Mouse (Mus musculus): Measurements from ENCODE around the gene Mrpl10.

Mrpl10 gene

DNA sequence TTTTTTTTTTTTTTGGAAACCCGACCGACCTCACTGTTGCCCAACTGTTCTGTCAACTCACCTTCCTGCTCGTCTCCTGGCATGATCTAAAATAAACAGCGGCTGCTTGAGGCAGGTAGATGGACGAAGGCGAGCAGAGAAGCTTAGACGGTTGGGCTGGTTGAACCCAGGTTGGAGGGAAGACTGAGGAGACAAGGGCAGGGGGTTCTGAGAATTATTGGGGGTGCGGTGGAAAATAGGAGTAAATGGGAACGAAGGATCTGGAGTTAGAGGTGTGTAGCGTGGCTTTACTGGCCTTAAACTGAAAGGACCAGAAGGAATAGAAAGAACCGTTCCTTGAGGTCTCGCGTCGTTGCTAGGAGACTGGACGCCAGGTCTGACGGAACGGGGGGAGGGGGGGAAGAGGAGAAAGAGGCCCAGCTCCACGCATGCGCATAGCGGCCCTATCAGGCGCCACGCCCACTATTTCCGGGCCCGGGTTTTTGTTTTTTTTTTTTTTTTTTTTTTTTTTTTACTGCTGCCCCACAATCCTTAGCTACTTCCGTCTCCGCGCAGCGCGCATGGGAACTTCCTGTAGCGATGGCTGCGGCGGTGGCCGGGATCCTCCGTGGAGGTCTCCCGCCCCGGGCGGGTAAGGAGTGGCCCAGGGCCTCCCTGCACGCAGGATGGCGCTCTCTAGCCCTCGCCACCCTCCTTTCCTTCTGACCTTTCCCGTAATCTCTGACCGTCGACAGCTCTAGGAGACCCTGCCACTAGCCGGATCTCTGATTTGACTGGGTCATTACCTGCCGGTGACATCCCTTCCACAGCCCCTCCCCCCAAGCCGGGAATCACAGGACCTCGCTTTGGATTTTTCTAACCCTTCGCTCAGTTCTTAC, at the start of gene Mrpl10, which contains the start of gene Lrrc46:
TSS of gene Mrpl10 (plus strand) at position 539 of the 878 bp plus-strand sequence.
TSS of gene Lrrc46 (minus strand) at position 386 of the 878 bp plus-strand sequence.
- DNase-seq, result peak; percentile 79 to 87

DNA sequence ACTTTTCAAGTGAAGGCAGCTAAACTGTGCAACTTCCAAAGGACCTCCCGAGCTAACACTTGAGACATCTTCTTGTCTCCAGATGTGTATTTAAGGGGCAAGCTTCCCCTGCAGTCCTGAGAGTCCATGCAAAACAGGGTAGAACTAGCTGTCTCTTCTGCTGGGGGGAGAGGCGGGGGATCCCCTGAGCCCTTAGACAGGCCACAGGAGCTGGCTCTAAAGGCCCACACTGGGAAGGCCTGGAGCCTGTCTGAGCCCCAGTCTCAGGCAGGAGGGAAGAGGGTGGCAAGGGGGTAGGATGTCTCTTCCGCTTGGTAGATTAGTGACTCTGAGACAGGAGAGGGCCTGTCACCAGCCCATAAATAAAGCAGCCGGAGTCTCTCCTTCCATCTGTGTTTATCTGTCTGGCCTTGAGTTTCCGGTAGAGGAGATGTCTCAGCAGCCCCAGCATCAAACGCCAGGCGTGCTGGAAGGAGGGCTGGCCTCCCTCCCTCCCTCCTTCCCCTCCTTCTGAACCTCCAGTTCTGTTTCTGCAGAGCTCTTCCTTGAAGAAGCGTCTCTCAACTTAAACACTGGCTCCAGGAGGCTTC, 48.5 kb upstream of the Mrpl10 start:
- DNase-seq, result no peak

DNA sequence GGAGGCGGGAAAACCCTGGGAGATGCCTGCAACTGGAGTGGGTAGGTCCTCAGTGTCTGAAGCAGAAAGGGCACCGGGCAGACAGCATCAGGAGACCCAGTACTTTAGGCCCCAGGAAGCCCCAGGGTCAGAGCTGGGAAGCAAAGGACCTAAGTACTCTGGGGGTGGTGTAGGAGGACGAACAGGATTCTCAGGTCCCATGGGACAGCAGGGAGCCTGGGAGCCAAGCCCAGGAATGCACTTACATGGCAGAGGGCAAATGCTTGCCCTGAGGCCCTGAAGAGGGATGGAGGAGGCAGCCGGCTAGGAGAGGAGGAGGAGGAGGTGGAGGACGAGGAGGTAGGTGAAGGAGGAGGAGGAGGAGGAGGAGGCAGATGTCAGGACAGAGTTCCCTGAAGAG, 46.3 kb upstream of the Mrpl10 start:
- no peak for DNase-seq

- DNase-seq, result peak in 1 of 2 experiments; percentile 22
Measured at GRCm38 (mm10) chr11:96995836-96996772, 45.3 kb upstream of the Mrpl10 start.

- no peak for DNase-seq
Measured at GRCm38 (mm10) chr11:96996773-96997379, 44.5 kb upstream of the Mrpl10 start.

- DNase-seq, result peak in 1 of 2 experiments; percentile 15
Measured at GRCm38 (mm10) chr11:96997380-96997956, 43.9 kb upstream of the Mrpl10 start.

GRCm38 (mm10) chr11:97003170-97003569, 38.2 kb upstream of the Mrpl10 start:
- no peak for DNase-seq

DNA sequence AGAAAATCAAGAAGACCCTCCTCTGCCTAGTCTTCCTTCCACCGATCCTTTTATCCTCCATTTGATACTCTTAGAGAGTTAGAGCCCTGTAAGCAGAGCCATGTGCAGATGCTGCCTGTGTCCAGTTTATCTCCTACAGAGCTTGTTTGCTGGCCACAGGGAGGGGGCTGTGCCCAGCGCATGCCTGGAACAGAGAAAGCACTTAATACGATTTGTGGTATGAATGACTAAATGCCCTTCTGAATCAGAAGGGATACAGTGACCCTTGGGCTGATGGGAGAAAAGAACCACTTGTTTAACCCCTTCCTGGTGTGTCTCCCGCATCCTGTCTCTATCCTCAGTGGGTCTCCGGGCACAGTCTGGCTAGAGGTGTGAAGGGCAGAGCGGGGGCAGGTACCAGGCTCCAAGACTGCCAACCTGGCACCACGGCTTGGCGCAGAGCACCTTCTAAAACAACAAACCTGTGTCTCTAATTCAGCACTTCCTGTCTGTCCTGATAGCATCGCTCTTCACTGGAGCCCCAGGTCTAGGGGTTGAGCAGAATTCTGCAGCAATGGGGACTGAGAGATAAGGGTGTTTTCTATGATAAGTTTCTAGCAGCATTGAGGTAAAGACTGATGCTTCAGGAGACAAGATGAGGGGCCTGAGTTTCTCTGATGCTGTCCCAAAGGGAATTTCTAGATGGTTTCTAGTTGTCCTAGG, 34.1 kb upstream of the Mrpl10 start:
- no peak for DNase-seq

DNA sequence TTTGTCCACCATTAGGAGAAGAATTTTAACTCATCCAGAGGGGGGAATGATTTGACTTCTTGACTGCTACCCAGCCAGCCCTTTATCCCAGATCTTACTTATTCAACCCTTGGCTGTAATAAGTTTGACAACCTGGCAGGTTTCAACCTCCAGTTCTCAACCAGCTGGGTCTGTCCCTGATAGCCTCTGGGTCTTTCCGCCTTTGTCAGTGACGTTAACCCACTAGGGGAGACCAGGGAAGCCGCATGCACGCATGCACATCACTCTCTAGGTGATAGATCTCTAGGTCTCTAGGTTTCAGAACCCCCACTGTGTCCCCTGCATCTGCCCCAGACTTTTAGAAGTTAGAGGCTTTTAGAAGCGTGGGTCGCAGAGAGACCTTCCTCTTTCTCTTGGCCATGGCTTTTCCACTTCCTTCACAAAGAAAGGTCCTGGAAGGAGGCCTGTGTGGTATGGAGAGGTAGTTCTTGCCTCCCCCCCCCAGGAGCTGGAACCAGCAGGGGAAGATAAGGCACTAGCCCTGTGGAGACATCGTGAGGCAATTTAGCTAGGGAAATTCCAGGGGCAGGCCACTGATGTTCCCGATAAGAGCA, 32.1 kb upstream of the Mrpl10 start:
- no peak for DNase-seq

- DNase-seq, result no peak
Measured at GRCm38 (mm10) chr11:97013121-97013670, 28.2 kb upstream of the Mrpl10 start, which contains the start of gene Sp6. Sp6 (plus strand) TSS chr11:97013394.

DNA sequence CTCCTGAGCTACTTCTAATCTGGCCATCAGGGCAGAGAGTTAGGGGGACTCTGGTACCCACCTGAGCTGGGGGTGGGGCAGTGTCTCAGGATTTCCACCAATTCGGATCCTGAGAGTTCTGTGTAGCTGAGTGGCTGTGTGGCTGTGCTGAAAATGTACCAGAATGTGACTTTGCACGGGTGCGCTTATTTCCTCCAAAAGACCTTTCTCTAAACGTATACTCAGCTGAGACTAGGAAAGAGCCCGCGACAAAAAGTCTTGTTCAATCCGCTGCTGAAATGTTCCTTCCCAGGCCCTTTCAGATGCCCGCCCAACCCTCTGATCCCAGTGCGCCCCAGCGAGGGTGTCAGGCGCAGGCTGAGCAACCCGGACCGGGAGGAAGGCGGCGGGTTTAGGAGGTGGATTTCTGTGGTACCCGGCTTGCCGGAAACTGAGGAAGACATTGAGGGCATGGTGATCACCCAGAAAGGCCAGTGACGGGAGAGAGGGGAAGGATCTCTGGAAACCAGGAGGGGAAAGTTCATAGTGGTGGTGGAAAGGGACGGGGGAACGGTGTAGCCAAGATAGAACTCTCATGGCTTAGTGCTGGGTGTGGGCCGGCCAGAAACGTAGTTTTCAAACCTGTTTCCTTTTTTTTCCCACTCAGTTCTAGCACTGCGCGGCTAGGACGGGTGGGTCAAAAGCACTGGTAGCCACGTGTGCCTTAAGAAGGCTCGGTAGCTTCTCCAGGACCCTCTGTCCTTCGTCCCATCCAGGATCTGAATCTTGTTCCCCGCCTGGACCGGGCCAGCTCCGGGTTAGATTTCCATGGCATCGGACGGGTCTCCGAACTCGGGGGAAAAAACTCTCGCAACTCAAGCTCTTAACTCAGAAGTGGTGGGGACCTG, 23.4 kb upstream of the Mrpl10 start:
- DNase-seq, result no peak

- peak in 1 of 2 experiments; percentile 28 for DNase-seq
Measured at GRCm38 (mm10) chr11:97018583-97019344, 22.6 kb upstream of the Mrpl10 start.

- peak in 1 of 2 experiments; percentile 10 for DNase-seq
Measured at GRCm38 (mm10) chr11:97019345-97019708, 22.0 kb upstream of the Mrpl10 start.

DNA sequence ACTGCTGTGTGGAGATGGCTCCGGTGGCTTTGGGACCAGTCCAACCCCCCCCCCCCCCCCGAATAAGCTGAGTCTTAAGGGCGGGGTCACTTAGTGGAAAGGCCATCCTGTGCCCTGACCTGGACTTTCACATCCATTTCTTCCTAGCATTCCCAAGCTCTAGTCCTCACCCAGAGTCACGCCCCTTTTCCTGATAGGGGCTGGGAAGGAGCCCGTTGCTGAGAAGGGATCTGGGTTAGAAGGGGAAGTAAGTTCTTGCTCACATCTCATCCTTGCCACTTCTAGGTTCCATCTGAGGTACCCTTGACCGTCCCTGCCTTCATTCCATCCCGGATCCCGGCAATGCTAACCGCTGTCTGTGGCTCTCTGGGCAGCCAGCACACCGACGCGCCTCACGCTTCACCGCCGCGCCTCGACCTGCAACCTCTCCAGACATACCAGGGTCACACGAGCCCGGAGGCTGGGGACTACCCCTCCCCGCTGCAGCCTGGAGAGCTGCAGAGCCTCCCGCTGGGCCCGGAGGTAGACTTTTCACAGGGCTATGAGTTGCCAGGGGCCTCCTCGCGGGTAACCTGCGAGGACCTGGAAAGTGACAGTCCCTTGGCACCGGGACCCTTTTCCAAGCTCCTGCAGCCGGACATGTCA, 20.1 kb upstream of the Mrpl10 start:
- no peak for DNase-seq

GRCm38 (mm10) chr11:97021873-97022484, 19.4 kb upstream of the Mrpl10 start:
- peak; percentile 69 to 83 for DNase-seq

GRCm38 (mm10) chr11:97024977-97025376, 16.4 kb upstream of the Mrpl10 start:
- no peak for DNase-seq

DNA sequence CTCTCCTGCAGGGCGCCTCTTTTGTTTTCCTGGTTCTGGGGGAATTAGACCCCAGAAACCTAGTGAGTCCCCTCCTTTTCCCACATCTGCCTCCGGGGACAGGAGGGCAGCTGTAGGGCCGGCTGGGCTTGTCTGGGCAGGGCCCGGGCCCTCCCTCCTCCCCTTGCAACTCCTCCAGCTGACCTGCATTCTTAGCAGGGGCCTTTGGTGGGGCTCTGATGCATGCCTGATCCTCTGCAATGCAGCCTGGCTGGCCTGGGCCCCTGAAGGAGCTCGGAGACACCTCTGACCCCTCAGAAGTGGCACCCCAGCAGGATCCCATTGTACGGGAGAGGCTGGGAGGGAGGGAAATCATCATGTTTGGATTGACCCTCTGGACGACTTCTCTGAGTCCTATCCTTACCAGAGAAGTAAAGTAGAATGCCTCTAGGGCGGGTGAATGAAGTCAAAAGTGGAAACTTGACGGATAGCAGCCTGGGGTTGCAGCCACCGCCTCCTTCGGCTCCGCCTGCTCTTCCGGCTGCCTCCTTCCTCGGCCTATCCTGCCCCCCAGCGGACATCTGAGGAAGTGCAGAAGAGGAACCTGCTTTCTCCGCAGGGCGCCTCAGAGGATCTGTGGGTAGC, 15.5 kb upstream of the Mrpl10 start:
- DNase-seq, result peak; percentile 79 to 88

Measured in spleen, adult 18-20 months (tissue).